Comparison of ENCODE assay signal across 9 mouse cellular contexts in the genomic region with DNA sequence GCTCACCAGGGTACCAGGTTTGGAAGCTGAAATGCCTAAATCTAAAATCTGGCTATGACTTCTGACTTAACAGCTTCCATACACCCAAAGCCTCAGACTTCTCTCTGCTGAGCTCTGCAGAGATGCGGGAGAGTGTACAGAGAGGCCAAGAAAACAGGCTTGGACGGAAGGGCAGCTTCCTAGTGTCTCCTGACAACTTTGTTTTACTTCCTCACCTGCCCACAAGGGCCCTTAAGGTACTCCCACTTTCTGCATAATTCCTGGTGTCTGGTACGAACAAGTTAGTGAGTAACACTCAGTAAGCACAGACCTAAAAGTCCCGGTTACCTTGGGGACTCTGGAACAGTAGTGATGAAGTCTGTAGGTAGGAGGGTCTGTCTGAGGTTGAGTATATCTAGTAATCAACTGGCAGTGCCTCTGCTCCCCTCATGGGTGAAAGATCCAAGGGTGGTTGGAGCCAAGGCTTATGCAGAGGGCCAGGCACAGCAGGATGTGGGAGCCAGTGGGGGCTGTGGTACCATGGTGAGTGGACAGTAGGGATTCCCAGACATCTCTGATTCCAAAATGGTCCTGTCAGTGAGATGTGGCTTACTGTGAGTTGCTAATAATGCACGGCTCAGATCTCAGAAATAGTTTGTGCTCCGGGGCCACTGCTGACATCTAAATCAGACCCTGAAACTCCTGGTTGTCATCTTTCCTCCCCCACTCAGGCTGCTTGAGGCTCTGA. TPM values are rescaled to one million over a fixed set of nuclear protein-coding genes. Genes with fewer than 3 reads are reported as not detected.
DNase-seq lines count a peak whose midpoint lies in the region; ATAC-seq and TF ChIP-seq lines count a peak whose summit lies in the region.
"Had no signal": no experiment of that assay in that cellular context is flagged by ENCODE, and none has a peak within 500 bp of the region (broad histone marks: within the 10 kb centered on the region; RNA-seq: fewer than 3 reads in every experiment).

No protein-coding gene starts in this region.

- H3K4me3 ChIP-seq in hindbrain, embryonic 15.5 days = no peak overlapping the region
- no peak overlapping the region for H3K4me3 ChIP-seq in hindbrain, embryonic 16.5 days (ENCODE audit: low read length)
- H3K4me3 ChIP-seq in limb, embryonic 14.5 days (replicated peaks; ENCODE audit: low read length) = no peak overlapping the region

- peak; percentile 20 for DNase-seq in thymus, postnatal 0 days (ENCODE audit: low spot score)
- DNase-seq in thymus, adult 18-20 months = no peak
- no peak for DNase-seq in limb, embryonic 14.5 days (ENCODE audit: low spot score)
- peak; percentile 28 for DNase-seq in thymus, postnatal 4 days
- DNase-seq in gastrocnemius, adult 18-20 months (ENCODE audit: low spot score) = no peak
- no peak for DNase-seq in gastrocnemius, postnatal 14 days

- H3K4me1 ChIP-seq in hindbrain, embryonic 15.5 days (replicated peaks) = peaks cover 55% of the 10 kb centered on the region
- peaks cover 49% of the 10 kb centered on the region for H3K4me1 ChIP-seq in hindbrain, embryonic 16.5 days (ENCODE audit: control insufficient read depth, insufficient read depth, low read depth, low read length)
- H3K4me1 ChIP-seq in limb, embryonic 14.5 days (ENCODE audit: control insufficient read depth, insufficient read depth, low read length) = peaks cover 35% of the 10 kb centered on the region

- intact Hi-C loops in gastrocnemius, postnatal 14 days (cut with DNase I; ENCODE audit: low total_unique reads) = no loop called here

- 0 out of 2 replicates have a peak, but pooled peaks cover 4% of the 10 kb centered on the region for H3K36me3 ChIP-seq in hindbrain, embryonic 15.5 days
- H3K36me3 ChIP-seq in hindbrain, embryonic 16.5 days (ENCODE audit: control insufficient read depth, insufficient read depth, low read length) = no peaks in the 10 kb centered on the region
- peaks cover 17% of the 10 kb centered on the region for H3K36me3 ChIP-seq in limb, embryonic 14.5 days (ENCODE audit: control insufficient read depth, insufficient read depth, low read length)

- no peak overlapping the region for H3K4me2 ChIP-seq in hindbrain, embryonic 15.5 days
- no peak overlapping the region for H3K4me2 ChIP-seq in hindbrain, embryonic 16.5 days (ENCODE audit: low read length)
- H3K4me2 ChIP-seq in limb, embryonic 14.5 days (replicated peaks; ENCODE audit: low read depth, low read length, severe bottlenecking) = peak overlapping the region; percentile 74; the same call in 1 of the 2 replicates

- no peaks in the 10 kb centered on the region for H3K27me3 ChIP-seq in hindbrain, embryonic 15.5 days
- no peaks in the 10 kb centered on the region for H3K27me3 ChIP-seq in hindbrain, embryonic 16.5 days (replicated peaks; ENCODE audit: control insufficient read depth, insufficient read depth, low read length)
- no peaks in the 10 kb centered on the region for H3K27me3 ChIP-seq in limb, embryonic 14.5 days (ENCODE audit: control insufficient read depth, insufficient read depth, low read length)

- WGBS in hindbrain, embryonic 15.5 days = 70% methylated on average over 6 of the region's 6 CpGs
- 69% methylated on average over 6 of the region's 6 CpGs for WGBS in hindbrain, embryonic 16.5 days
- 79% methylated on average over 6 of the region's 6 CpGs for WGBS in limb, embryonic 14.5 days

- H3K27ac ChIP-seq in hindbrain, embryonic 15.5 days (replicated peaks) = peak overlapping the region; percentile 16; the same call in 1 of the 2 replicates
- no peak overlapping the region for H3K27ac ChIP-seq in hindbrain, embryonic 16.5 days (ENCODE audit: low read depth, low read length)
- peak overlapping the region; percentile 95; the same call in 1 of the 2 replicates for H3K27ac ChIP-seq in limb, embryonic 14.5 days (replicated peaks; ENCODE audit: low read depth, low read length)

- ATAC-seq in hindbrain, embryonic 15.5 days (ENCODE audit: low FRiP score, low read depth) = no peak
- no peak for ATAC-seq in hindbrain, embryonic 16.5 days
- no peak for ATAC-seq in limb, embryonic 14.5 days (ENCODE audit: low FRiP score, low read depth)

- TF ChIP-seq POLR2A in limb, embryonic 14.5 days (IDR thresholded peaks at IDR 0.05; ENCODE audit: borderline replicate concordance, extremely low read depth, insufficient read depth, insufficient read length) = no peak

- H3K9me3 ChIP-seq in hindbrain, embryonic 15.5 days = no peaks in the 10 kb centered on the region
- no peaks in the 10 kb centered on the region for H3K9me3 ChIP-seq in hindbrain, embryonic 16.5 days (ENCODE audit: control insufficient read depth, low read length)
- no peaks in the 10 kb centered on the region for H3K9me3 ChIP-seq in limb, embryonic 14.5 days (ENCODE audit: control insufficient read depth, low read length)

- no peak overlapping the region for H3K9ac ChIP-seq in hindbrain, embryonic 15.5 days
- H3K9ac ChIP-seq in hindbrain, embryonic 16.5 days (ENCODE audit: low read depth, low read length) = no peak overlapping the region
- H3K9ac ChIP-seq in limb, embryonic 14.5 days (ENCODE audit: low read depth, low read length, severe bottlenecking) = no peak overlapping the region

RNA-seq across cellular contexts. Expression of gene Mgat1, which starts 5.1 kb away (rescaled TPM):
- polyA plus RNA-seq in hindbrain, embryonic 15.5 days (2015; fragmentation: Nextera tagmentation; extraction: Ambion mirVana) = 34.7 and 36.2 TPM in 2 replicates
- 34.5 and 38.2 TPM in 2 replicates for polyA plus RNA-seq in hindbrain, embryonic 16.5 days (2015; fragmentation: Nextera tagmentation; extraction: Ambion mirVana)
- 82.0 and 82.7 TPM in 2 replicates for polyA plus RNA-seq in thymus, postnatal 0 days (2015; fragmentation: Nextera tagmentation; extraction: Ambion mirVana)
- 83.7 and 117 TPM in 2 replicates for polyA plus RNA-seq in limb, embryonic 14.5 days (2012; rRNA removed)
- polyA plus RNA-seq in limb, embryonic 14.5 days (2014; fragmentation: Nextera tagmentation; extraction: Ambion mirVana) = 64.7 and 68.0 TPM in 2 replicates
- total RNA-seq in gastrocnemius, adult 18-20 months (2021) = 10 to 100 TPM; 41.0 to 49.9 TPM
- 10 to 100 TPM; 35.7 to 39.5 TPM for total RNA-seq in gastrocnemius, postnatal 14 days (2021)

RNA-seq across cellular contexts. Expression of gene Olfr1393, which starts 29.0 kb away (rescaled TPM):
- polyA plus RNA-seq in hindbrain, embryonic 15.5 days (2015; fragmentation: Nextera tagmentation; extraction: Ambion mirVana) = not detected in 2 replicates
- 0.08 TPM in 1 of 2 replicates, not detected in the other for polyA plus RNA-seq in hindbrain, embryonic 16.5 days (2015; fragmentation: Nextera tagmentation; extraction: Ambion mirVana)
- not detected in 2 replicates for polyA plus RNA-seq in thymus, postnatal 0 days (2015; fragmentation: Nextera tagmentation; extraction: Ambion mirVana)
- polyA plus RNA-seq in limb, embryonic 14.5 days (2012; rRNA removed) = 0.09 and 0.26 TPM in 2 replicates
- not detected in 2 replicates for polyA plus RNA-seq in limb, embryonic 14.5 days (2014; fragmentation: Nextera tagmentation; extraction: Ambion mirVana)
- total RNA-seq in gastrocnemius, adult 18-20 months (2021) = under 1 TPM in 1 of 2 experiments, not detected in 1; 0.09 TPM
- total RNA-seq in gastrocnemius, postnatal 14 days (2021) = under 1 TPM in 1 of 2 experiments, not detected in 1; 0.23 TPM

RNA-seq across cellular contexts. Expression of gene Olfr1392, which starts 35.9 kb away (rescaled TPM):
- polyA plus RNA-seq in hindbrain, embryonic 15.5 days (2015; fragmentation: Nextera tagmentation; extraction: Ambion mirVana) = not detected in 2 replicates
- polyA plus RNA-seq in hindbrain, embryonic 16.5 days (2015; fragmentation: Nextera tagmentation; extraction: Ambion mirVana) = 0.13 TPM in 1 of 2 replicates, not detected in the other
- not detected in 2 replicates for polyA plus RNA-seq in thymus, postnatal 0 days (2015; fragmentation: Nextera tagmentation; extraction: Ambion mirVana)
- polyA plus RNA-seq in limb, embryonic 14.5 days (2012; rRNA removed) = 0.15 and 0.18 TPM in 2 replicates
- 0.06 TPM in 1 of 2 replicates, not detected in the other for polyA plus RNA-seq in limb, embryonic 14.5 days (2014; fragmentation: Nextera tagmentation; extraction: Ambion mirVana)
- not detected for total RNA-seq in gastrocnemius, adult 18-20 months (2021)
- total RNA-seq in gastrocnemius, postnatal 14 days (2021) = not detected

RNA-seq across cellular contexts. Expression of gene Zfp62, which starts 46.0 kb away (rescaled TPM):
- 38.0 and 40.7 TPM in 2 replicates for polyA plus RNA-seq in hindbrain, embryonic 15.5 days (2015; fragmentation: Nextera tagmentation; extraction: Ambion mirVana)
- polyA plus RNA-seq in hindbrain, embryonic 16.5 days (2015; fragmentation: Nextera tagmentation; extraction: Ambion mirVana) = 35.3 and 38.0 TPM in 2 replicates
- polyA plus RNA-seq in thymus, postnatal 0 days (2015; fragmentation: Nextera tagmentation; extraction: Ambion mirVana) = 33.8 and 36.1 TPM in 2 replicates
- 14.9 and 22.1 TPM in 2 replicates for polyA plus RNA-seq in limb, embryonic 14.5 days (2012; rRNA removed)
- polyA plus RNA-seq in limb, embryonic 14.5 days (2014; fragmentation: Nextera tagmentation; extraction: Ambion mirVana) = 38.0 and 43.1 TPM in 2 replicates
- 10 to 100 TPM; 27.4 to 28.3 TPM for total RNA-seq in gastrocnemius, adult 18-20 months (2021)
- 10 to 100 TPM; 16.5 to 18.1 TPM for total RNA-seq in gastrocnemius, postnatal 14 days (2021)

RNA-seq across cellular contexts. Expression of gene Olfr10, which starts 55.4 kb away (rescaled TPM):
- polyA plus RNA-seq in hindbrain, embryonic 15.5 days (2015; fragmentation: Nextera tagmentation; extraction: Ambion mirVana) = not detected in 2 replicates
- polyA plus RNA-seq in hindbrain, embryonic 16.5 days (2015; fragmentation: Nextera tagmentation; extraction: Ambion mirVana) = not detected in 2 replicates
- polyA plus RNA-seq in thymus, postnatal 0 days (2015; fragmentation: Nextera tagmentation; extraction: Ambion mirVana) = not detected in 2 replicates
- not detected in 2 replicates for polyA plus RNA-seq in limb, embryonic 14.5 days (2012; rRNA removed)
- not detected in 2 replicates for polyA plus RNA-seq in limb, embryonic 14.5 days (2014; fragmentation: Nextera tagmentation; extraction: Ambion mirVana)
- total RNA-seq in gastrocnemius, adult 18-20 months (2021) = not detected
- total RNA-seq in gastrocnemius, postnatal 14 days (2021) = not detected
- polyA plus RNA-seq: brain, embryonic 14.5 days had no signal

Comparison
In these comparisons a context has a peak if more than half of its experiments do, and no peak if none do; other contexts are left out.
1. DNase-seq: peak in thymus, postnatal 0 days (single experiment) and thymus, postnatal 4 days (single experiment); none in thymus, adult 18-20 months (0 of 2), limb, embryonic 14.5 days (single experiment), gastrocnemius, adult 18-20 months (single experiment) and gastrocnemius, postnatal 14 days (single experiment).